Mouse (Mus musculus) heart, embryonic 10.5 days (tissue): ENCODE results near the gene Mogs. TPM values are rescaled to one million over a fixed set of nuclear protein-coding genes. Genes with fewer than 3 reads are reported as not detected.
"Not testable (repeated sequence)": the region's sequence is repeated elsewhere in the genome, so short reads cannot be mapped to it uniquely, and the experiment has no call there.

Experiments
- DNase-seq: peaks from one replicate; pipeline ENCODE4 v3.0.0-alpha.2; 2017; ENCODE audit warnings: low spot score
- H3K27ac ChIP-seq: fragments of 300-500 bp; sonication (generic); 2 replicates; pipeline ENCODE4 v1.5.1; 2016; ENCODE audit warnings: mild to moderate bottlenecking
- H3K27me3 ChIP-seq: fragments of 300-500 bp; sonication (generic); 2 replicates; pipeline ENCODE4 v1.6.1; 2016; ENCODE audit warnings: mild to moderate bottlenecking; ENCODE audit not compliant: poor library complexity, insufficient read depth, severe bottlenecking
- H3K36me3 ChIP-seq: fragments of 300-500 bp; sonication (generic); 2 replicates; pipeline ENCODE4 v1.6.1; 2016; ENCODE audit warnings: mild to moderate bottlenecking, moderate library complexity
- H3K4me1 ChIP-seq: fragments of 300-500 bp; sonication (generic); 2 replicates; pipeline ENCODE4 v1.6.1; 2016; ENCODE audit warnings: mild to moderate bottlenecking
- H3K4me3 ChIP-seq: fragments of 300-500 bp; sonication (generic); 2 replicates; pipeline ENCODE4 v1.5.1; 2016; ENCODE audit warnings: mild to moderate bottlenecking, moderate library complexity
- H3K9me3 ChIP-seq: fragments of 300-500 bp; sonication (generic); 2 replicates; pipeline ENCODE4 v1.6.1; 2016; ENCODE audit warnings: mild to moderate bottlenecking, moderate library complexity
- WGBS: fragments of 180-500 bp; shearing (Covaris S2); methylation state at CpG from one replicate; pipeline ENCODE4 v1.1.7; 2016; 5-methylcytosine and 5-hydroxymethylcytosine counted together
- polyA plus RNA-seq: library from polyadenylated mRNA; unstranded; fragments of >200 nt; fragmentation: Nextera tagmentation; extraction: Ambion mirVana; gene quantifications from 2 replicates; pipeline ENCODE4 v1.2.1, GENCODE M21; 2016

Mogs gene
- polyA plus RNA-seq, 1 experiment from 2014 or later = 42.5 TPM

GRCm38 (mm10) chr6:83151721-83152120 lies 36.4 kb downstream of the Mogs start:
- no peaks in the 10 kb centered on the region for H3K9me3 ChIP-seq
- WGBS = 17% methylated on average over 8 of the region's 8 CpGs
- peaks cover 17% of the 10 kb centered on the region; the same call in 1 of the 2 replicates for H3K27me3 ChIP-seq
- H3K4me1 ChIP-seq = peaks cover 41% of the 10 kb centered on the region
- no peak overlapping the region for H3K27ac ChIP-seq
- no peak for DNase-seq
- H3K36me3 ChIP-seq = peaks cover 52% of the 10 kb centered on the region
- H3K4me3 ChIP-seq = peak overlapping the region; percentile 16; the same call in 1 of the 2 replicates

GRCm38 (mm10) chr6:83153038-83153437 lies 37.7 kb downstream of the Mogs start:
- Histone ChIP-seq H3K27me3 (peaks cover 24% of the 10 kb centered on the region; the same call in 1 of the 2 replicates), H3K27ac (no peak overlapping the region), H3K4me3 (no peak overlapping the region), H3K36me3 (peaks cover 39% of the 10 kb centered on the region), H3K9me3 (no peaks in the 10 kb centered on the region), H3K4me1 (peaks cover 34% of the 10 kb centered on the region)
- no peak for DNase-seq
- 89% methylated on average over 12 of the region's 12 CpGs for WGBS

- no peaks in the 10 kb centered on the region for H3K9me3 ChIP-seq
- WGBS = 70% methylated on average over 5 of the region's 5 CpGs
- peaks cover 24% of the 10 kb centered on the region; the same call in 1 of the 2 replicates for H3K27me3 ChIP-seq
- no peak overlapping the region for H3K27ac ChIP-seq
- peaks cover 36% of the 10 kb centered on the region for H3K36me3 ChIP-seq
- H3K4me3 ChIP-seq = no peak overlapping the region
- peaks cover 34% of the 10 kb centered on the region for H3K4me1 ChIP-seq
- no peak for DNase-seq
Measured at GRCm38 (mm10) chr6:83153485-83153884, 38.2 kb downstream of the Mogs start.

- Histone ChIP-seq H3K36me3 (peaks cover 15% of the 10 kb centered on the region; the same call in 1 of the 2 replicates), H3K9me3 (no peaks in the 10 kb centered on the region), H3K27ac (peak overlapping the region; percentile 65), H3K4me3 (peak overlapping the region; percentile 68), H3K4me1 (peaks cover 31% of the 10 kb centered on the region), H3K27me3 (peaks cover 33% of the 10 kb centered on the region)
- DNase-seq = no peak
- 8% methylated on average over 23 of the region's 23 CpGs for WGBS
Measured at GRCm38 (mm10) chr6:83155552-83156238, 40.4 kb downstream of the Mogs start.

GRCm38 (mm10) chr6:83156259-83156684 lies 41.0 kb downstream of the Mogs start, which contains the start of the genes Wdr54 and 1700003E16Rik:
Gene Wdr54, minus strand, starts transcription at chr6:83156397.
Gene 1700003E16Rik, plus strand, starts transcription at chr6:83156404.
- Histone ChIP-seq H3K4me1 (peaks cover 27% of the 10 kb centered on the region), H3K27me3 (peaks cover 39% of the 10 kb centered on the region), H3K27ac (peak within 1 kb of the TSS; percentile 65), H3K9me3 (no peaks in the 10 kb centered on the region), H3K4me3 (peak within 1 kb of the TSS; percentile 68), H3K36me3 (peaks cover 12% of the 10 kb centered on the region; the same call in 1 of the 2 replicates)
- DNase-seq = peak; percentile 93
- 2% methylated on average over 32 of the region's 32 CpGs for WGBS

- H3K36me3 ChIP-seq, DNase-seq, H3K9me3 ChIP-seq, H3K27ac ChIP-seq, H3K4me3 ChIP-seq: not testable (repeated sequence)
- WGBS = 50% methylated on average over 3 of the region's 3 CpGs
- H3K4me1 ChIP-seq = peaks cover 32% of the 10 kb centered on the region
- peaks cover 52% of the 10 kb centered on the region for H3K27me3 ChIP-seq
Measured at GRCm38 (mm10) chr6:83159456-83159855, 44.2 kb downstream of the Mogs start.

- Histone ChIP-seq H3K27me3 (peaks cover 38% of the 10 kb centered on the region), H3K4me1 (peaks cover 21% of the 10 kb centered on the region), H3K27ac (no peak overlapping the region; the same call in 1 of the 2 replicates), H3K36me3 (no peaks in the 10 kb centered on the region), H3K4me3 (peak overlapping the region; percentile 53), H3K9me3 (no peaks in the 10 kb centered on the region)
- WGBS = 6% methylated on average over 19 of the region's 19 CpGs
- DNase-seq = no peak
Measured at GRCm38 (mm10) chr6:83161442-83161841, 46.1 kb downstream of the Mogs start.

GRCm38 (mm10) chr6:83161921-83162641 lies 46.8 kb downstream of the Mogs start:
- Histone ChIP-seq H3K36me3 (no peaks in the 10 kb centered on the region), H3K4me1 (peaks cover 25% of the 10 kb centered on the region), H3K27me3 (peaks cover 36% of the 10 kb centered on the region), H3K4me3 (peak overlapping the region; percentile 53), H3K27ac (peak overlapping the region; percentile 42; the same call in 1 of the 2 replicates), H3K9me3 (no peaks in the 10 kb centered on the region)
- WGBS = under 1% methylated on average over 49 of the region's 49 CpGs
- peak; percentile 79 for DNase-seq

GRCm38 (mm10) chr6:83162701-83163100 lies 47.4 kb downstream of the Mogs start:
- H3K9me3 ChIP-seq = no peaks in the 10 kb centered on the region
- no peaks in the 10 kb centered on the region for H3K36me3 ChIP-seq
- H3K4me1 ChIP-seq = peaks cover 30% of the 10 kb centered on the region
- peak overlapping the region; percentile 53 for H3K4me3 ChIP-seq
- under 1% methylated on average over 8 of the region's 8 CpGs for WGBS
- peaks cover 32% of the 10 kb centered on the region for H3K27me3 ChIP-seq
- peak; percentile 80 for DNase-seq
- peak overlapping the region; percentile 42; the same call in 1 of the 2 replicates for H3K27ac ChIP-seq

GRCm38 (mm10) chr6:83165026-83165606 lies 49.8 kb downstream of the Mogs start:
- peaks cover 28% of the 10 kb centered on the region for H3K27me3 ChIP-seq
- peak overlapping the region; percentile 95 for H3K4me3 ChIP-seq
- H3K27ac ChIP-seq = peak overlapping the region; percentile 99
- no peak for DNase-seq
- H3K4me1 ChIP-seq = peaks cover 36% of the 10 kb centered on the region
- no peaks in the 10 kb centered on the region for H3K36me3 ChIP-seq
- no peaks in the 10 kb centered on the region for H3K9me3 ChIP-seq
- WGBS = 7% methylated on average over 6 of the region's 6 CpGs

GRCm38 (mm10) chr6:83165607-83166242 lies 50.4 kb downstream of the Mogs start, which contains the start of gene Dctn1:
Gene Dctn1, plus strand, starts transcription at chr6:83165920.
- WGBS = under 1% methylated on average over 57 of the region's 58 CpGs
- Histone ChIP-seq H3K4me3 (peak within 1 kb of the TSS; percentile 95), H3K9me3 (no peaks in the 10 kb centered on the region), H3K36me3 (no peaks in the 10 kb centered on the region), H3K27ac (peak within 1 kb of the TSS; percentile 99), H3K27me3 (peaks cover 22% of the 10 kb centered on the region), H3K4me1 (peaks cover 36% of the 10 kb centered on the region)
- DNase-seq = peak; percentile 96

GRCm38 (mm10) chr6:83166243-83166630 lies 50.9 kb downstream of the Mogs start:
- H3K27ac ChIP-seq = peak overlapping the region; percentile 99
- 1% methylated on average over 12 of the region's 12 CpGs for WGBS
- peaks cover 17% of the 10 kb centered on the region for H3K27me3 ChIP-seq
- peaks cover 34% of the 10 kb centered on the region for H3K4me1 ChIP-seq
- peak overlapping the region; percentile 95 for H3K4me3 ChIP-seq
- H3K36me3 ChIP-seq = no peaks in the 10 kb centered on the region
- DNase-seq = no peak
- H3K9me3 ChIP-seq = no peaks in the 10 kb centered on the region
